Mouse (Mus musculus) megakaryocyte, adult 5-6 weeks (primary cell): ENCODE data around the gene Erf. TPM values are rescaled to one million over a fixed set of nuclear protein-coding genes. Genes with fewer than 3 reads are reported as not detected.

ENCODE experiments used
- ATAC-seq: 2 replicates; pipeline ENCODE4 v1.8.0; 2016; ENCODE audit warnings: mild to moderate bottlenecking, inconsistent platforms; ENCODE audit not compliant: poor library complexity, severe bottlenecking
- total RNA-seq, 2 experiments: library from RNA; stranded (forward) in 1 of 2; stranded (reverse) in 1 of 2; fragments of 153-499, 151-499 nt in 1 of 2; fragments of 221-1000, 200-1000 nt in 1 of 2; gene quantifications; 2 replicates each; pipeline versions ENCODE4 v1.2.3 to v1.2.4; 2015 to 2017

Gene Erf
- total RNA-seq (2015) (4.9 and 6.5 TPM in 2 replicates), total RNA-seq (2017) (2.6 and 5.3 TPM in 2 replicates)

GRCm38 (mm10) chr7:25250141-25250972 is at the start of gene Erf:
TSS of gene Erf (minus strand) at chr7:25250761.
- peak; percentile 90 for ATAC-seq

- peak; percentile 80 for ATAC-seq
These were observed 47.1 kb upstream of the Erf start, which contains the start of gene Pafah1b3 for GRCm38 (mm10) chr7:25297454-25298325. TSS of gene Pafah1b3 (minus strand) at chr7:25297986.

DNA sequence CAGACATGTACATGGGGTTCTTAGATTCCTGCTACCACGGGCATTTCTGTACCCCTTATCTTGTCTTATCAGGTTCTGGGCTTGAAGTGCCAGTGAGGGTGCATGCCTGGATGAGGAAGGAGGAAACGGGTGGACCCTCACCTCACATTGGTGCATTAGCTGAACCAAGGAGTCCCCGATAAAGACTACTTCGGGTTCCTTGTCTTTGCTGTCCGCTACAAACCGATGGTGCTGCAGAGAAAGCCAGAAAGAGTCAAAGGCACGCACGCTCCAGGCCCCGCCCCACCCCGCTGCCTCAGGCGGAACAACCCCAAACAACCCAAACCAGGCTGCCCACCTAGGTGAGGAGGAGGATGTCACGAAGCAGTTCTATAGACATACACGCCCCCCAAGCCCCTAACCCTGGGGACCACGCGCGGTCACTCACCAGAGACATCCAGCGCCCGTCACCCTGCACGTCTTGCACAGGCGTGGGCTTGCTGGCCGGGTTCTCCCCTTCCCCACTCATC is 46.4 kb upstream of the Erf start:
- ATAC-seq, result peak; percentile 49

DNA sequence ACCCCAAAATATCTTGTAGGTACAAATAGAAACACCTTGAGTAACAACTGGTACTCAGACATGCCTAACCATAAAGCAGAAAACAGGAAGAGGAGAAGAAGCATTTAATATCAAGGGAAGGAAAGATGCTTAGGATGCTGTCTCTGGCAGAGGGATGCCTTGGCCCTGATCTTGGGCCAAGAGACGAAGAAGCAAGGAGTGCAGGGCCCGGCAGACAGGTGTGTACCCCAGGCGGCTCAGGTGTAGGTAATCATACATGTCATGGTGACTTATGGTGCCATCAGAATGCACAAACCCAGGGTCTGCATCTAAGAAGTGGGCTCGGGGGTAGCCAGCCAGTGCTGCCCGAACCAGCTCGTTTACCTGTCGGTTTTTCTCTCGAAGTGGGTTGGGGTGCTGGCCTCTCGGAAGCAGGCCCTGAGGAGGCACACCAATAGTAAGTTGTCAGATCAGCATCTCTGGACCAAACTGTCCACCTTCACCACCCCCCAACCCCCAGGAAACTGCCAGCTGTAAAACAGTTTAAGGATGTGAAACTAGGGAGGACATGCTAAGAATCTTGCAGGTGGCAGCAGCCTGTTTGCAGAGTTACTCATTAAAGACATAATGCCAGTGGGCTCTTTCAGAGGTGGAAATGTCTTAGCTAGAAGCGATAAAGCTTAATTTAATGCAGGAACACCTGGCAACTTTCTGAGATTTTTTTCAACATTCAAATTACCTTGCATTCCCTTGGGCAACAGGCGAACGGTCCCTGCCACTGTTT is 44.6 kb upstream of the Erf start:
- no peak for ATAC-seq

GRCm38 (mm10) chr7:25294495-25294894 is 43.9 kb upstream of the Erf start:
- ATAC-seq, result no peak

DNA sequence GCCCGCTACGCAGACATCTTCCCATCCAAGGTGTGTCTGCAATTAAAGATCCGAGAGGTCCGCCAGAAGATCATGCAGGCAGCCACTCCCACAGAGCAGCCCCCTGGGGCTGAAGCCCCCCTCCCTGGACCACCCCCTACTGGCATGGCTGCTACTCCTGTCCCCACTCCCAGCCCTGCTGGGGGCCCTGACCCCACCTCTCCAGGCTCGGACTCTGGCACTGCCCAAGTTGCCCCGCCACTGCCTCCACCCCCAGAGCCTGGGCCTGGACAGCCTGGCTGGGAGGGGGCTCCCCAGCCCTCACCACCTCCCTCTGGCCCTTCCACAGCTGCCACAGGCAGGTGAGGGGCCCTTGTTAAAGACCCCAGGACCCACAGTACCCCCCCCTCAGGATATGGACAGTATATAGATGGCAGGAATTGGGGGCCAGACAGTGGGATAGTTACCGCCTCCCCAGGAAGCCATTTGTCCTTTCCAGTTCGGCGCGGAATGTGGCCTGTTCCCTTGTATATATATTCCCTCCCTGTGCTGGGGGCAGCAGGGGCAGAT is 42.7 kb upstream of the Erf start:
- no peak for ATAC-seq

DNA sequence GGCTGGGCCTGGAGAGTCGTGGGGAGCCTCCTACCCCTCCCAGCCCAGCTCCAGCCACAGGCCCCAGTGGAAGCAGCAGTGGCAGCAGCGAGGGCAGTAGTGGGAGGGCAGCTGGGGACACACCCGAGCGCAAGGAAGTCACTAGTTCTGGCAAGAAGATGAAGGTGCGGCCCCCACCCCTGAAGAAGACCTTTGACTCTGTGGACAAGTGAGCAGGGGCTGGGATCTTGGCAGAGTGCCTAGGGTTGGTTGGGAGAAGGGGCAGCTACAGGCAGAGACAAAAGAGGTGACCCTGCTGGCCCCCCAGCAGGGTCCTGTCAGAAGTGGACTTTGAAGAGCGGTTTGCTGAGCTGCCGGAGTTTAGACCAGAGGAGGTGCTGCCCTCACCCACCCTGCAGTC is 41.5 kb upstream of the Erf start:
- ATAC-seq, result no peak

DNA sequence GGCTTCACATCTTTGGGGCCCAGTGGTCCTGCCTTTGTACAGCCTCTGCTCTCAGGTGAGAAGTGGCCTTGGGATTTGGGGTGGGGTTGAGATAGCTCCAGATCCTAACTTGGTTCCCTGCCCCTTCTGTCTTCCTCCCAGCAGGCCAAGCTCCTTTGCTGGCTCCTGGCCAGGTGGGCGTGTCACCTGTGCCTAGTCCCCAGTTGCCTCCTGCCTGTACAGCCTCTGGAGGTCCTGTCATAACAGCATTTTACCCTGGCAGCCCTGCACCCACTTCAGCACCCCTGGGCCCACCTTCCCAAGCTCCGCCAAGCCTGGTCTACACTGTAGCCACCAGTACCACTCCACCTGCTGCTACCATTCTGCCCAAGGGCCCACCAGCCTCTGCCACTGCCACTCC is 40.4 kb upstream of the Erf start:
- ATAC-seq, result no peak

GRCm38 (mm10) chr7:25290463-25290862 is 39.9 kb upstream of the Erf start:
- no peak for ATAC-seq

- no peak for ATAC-seq
These were observed 39.4 kb upstream of the Erf start for GRCm38 (mm10) chr7:25289925-25290324.

DNA sequence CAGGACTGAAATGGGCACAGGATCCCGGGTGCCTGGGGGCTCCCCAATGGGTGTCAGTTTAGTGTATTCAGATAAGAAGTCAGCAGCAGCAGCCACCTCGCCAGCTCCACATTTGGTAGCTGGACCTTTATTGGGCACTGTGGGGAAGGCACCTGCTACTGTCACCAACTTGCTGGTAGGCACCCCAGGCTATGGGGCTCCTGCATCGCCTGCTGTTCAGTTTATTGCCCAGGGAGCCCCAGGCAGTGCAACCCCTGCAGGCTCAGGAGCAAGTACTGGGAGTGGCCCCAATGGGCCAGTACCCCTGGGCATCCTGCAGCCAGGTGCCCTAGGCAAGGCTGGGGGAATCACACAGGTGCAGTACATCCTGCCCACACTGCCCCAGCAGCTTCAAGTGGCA is 38.2 kb upstream of the Erf start:
- no peak for ATAC-seq

GRCm38 (mm10) chr7:25288011-25288410 is 37.5 kb upstream of the Erf start:
- ATAC-seq, result no peak

DNA sequence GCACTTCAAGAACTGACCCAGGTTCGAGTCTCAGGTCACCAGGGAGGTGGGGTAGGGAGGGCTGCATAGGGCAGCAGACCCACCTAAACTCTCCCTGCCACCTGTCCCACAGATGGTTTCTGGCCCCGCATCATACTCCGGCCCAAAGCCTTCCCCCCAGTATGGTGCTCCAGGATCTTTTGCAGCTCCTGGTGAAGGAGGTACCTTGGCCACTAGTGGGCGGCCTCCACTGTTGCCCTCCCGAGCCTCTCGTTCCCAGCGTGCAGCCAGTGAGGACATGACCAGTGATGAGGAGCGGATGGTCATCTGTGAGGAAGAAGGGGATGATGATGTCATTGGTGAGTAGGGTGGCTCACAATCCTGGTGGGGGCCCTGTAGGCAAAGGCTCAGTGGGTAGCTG is 36.4 kb upstream of the Erf start:
- no peak for ATAC-seq

- ATAC-seq, result no peak
These were observed 35.1 kb upstream of the Erf start for GRCm38 (mm10) chr7:25285511-25286238.

- no peak for ATAC-seq
These were observed 34.2 kb upstream of the Erf start for GRCm38 (mm10) chr7:25284766-25285165.

- no peak for ATAC-seq
These were observed 33.6 kb upstream of the Erf start for GRCm38 (mm10) chr7:25284171-25284570.

- ATAC-seq, result peak; percentile 20
These were observed 33.1 kb upstream of the Erf start for GRCm38 (mm10) chr7:25283637-25284036.

DNA sequence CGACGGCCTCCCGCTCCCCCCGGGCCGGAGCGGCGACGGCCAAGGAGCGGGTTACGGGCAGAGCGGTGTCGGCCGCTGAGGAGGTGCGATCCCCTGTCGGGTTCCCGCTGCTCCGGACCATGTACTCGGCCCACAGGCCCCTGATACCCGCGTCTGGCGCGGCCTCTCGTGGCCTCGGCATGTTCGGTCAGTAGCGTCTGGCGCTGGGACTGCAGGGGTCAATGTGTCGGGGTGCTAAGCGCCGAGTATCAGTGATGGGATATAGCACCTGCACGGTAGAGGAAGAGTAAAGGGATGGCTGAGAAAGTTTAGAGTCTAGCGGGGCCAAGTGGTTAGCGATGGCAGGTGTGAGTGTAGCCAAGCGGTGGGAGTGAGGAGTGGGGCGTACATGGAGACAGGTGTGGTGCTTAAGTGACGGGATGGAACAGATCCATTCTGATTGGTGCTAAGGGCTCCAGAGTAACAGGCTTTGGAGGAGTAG is 32.2 kb upstream of the Erf start:
- no peak for ATAC-seq

DNA sequence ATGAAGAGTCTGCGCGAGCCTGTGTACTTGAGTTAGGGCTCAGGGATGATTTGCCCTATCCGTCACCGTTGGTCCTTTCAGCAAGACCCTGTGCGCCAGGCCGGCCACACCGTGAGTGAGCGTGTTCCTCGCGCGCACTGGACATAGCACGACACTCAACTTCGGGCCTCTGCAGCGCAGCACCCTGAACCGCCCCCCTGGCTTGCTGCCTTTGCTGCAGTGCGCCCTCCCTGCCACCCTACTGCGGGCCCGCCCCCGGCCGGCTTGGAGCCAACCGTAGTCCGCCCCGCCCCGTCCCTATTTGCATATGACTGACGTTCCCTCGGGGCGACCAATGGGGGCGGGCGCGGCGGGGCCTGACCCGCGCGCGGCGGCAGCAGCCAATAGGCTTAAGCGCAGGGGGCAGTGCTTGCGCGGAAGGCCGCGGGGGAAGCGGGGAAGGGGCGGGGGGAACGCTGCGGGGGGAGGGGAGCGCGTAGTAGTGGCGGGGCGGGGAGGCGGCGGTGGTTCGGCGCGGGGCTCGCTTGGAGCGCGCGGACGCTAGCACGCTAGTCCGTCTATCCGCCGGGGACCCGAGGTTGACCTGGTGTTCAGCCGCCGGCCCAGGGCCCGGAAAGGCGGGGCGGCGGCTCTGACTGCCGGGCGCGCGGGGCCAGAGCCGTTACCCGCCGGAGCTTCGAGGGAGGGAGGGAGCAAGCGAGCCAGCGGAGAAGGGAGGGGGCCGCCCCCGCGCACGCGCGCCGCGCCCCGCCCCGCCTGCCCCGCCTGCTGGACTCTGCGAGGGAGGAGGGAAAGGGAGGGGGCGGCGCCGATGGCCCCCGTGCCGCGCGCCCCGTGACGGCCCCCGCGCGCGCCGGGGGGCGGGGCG is 31.4 kb upstream of the Erf start:
- peak; percentile 73 for ATAC-seq
